Mouse (Mus musculus): ENCODE data around the gene Zhx3.

The Zhx3 gene

GRCm38 (mm10) chr2:160746637-160747036 lies 126.2 kb downstream of the Zhx3 start:
- DNase-seq: no peak

- no peak for DNase-seq
Observed at GRCm38 (mm10) chr2:160745497-160745896, 127.3 kb downstream of the Zhx3 start.

GRCm38 (mm10) chr2:160744823-160745210 lies 128.0 kb downstream of the Zhx3 start:
- DNase-seq: no peak

- peak; percentile 74 for DNase-seq
Observed at GRCm38 (mm10) chr2:160744040-160744822, 128.6 kb downstream of the Zhx3 start.

- DNase-seq: no peak
Observed at GRCm38 (mm10) chr2:160742161-160742609, 130.6 kb downstream of the Zhx3 start.

- no peak for DNase-seq
Observed at GRCm38 (mm10) chr2:160741580-160741979, 131.2 kb downstream of the Zhx3 start.

GRCm38 (mm10) chr2:160740521-160741156 lies 132.2 kb downstream of the Zhx3 start:
- DNase-seq: no peak

- no peak for DNase-seq
Observed at GRCm38 (mm10) chr2:160739647-160740356, 133.0 kb downstream of the Zhx3 start.

- DNase-seq: no peak
Observed at GRCm38 (mm10) chr2:160738354-160738753, 134.4 kb downstream of the Zhx3 start.

- no peak for DNase-seq
Observed at GRCm38 (mm10) chr2:160736466-160736865, 136.3 kb downstream of the Zhx3 start.

- DNase-seq: no peak
Observed at GRCm38 (mm10) chr2:160735706-160736310, 137.0 kb downstream of the Zhx3 start.

GRCm38 (mm10) chr2:160734331-160734730 lies 138.5 kb downstream of the Zhx3 start:
- DNase-seq: no peak

GRCm38 (mm10) chr2:160733131-160733531 lies 139.7 kb downstream of the Zhx3 start:
- no peak for DNase-seq

- no peak for DNase-seq
Observed at GRCm38 (mm10) chr2:160732420-160732995, 140.3 kb downstream of the Zhx3 start.

- DNase-seq: peak; percentile 82
Observed at GRCm38 (mm10) chr2:160731839-160732261, 140.9 kb downstream of the Zhx3 start.

- peak; percentile 97 for DNase-seq
Observed at GRCm38 (mm10) chr2:160731117-160731838, 141.5 kb downstream of the Zhx3 start, which contains the start of gene Plcg1. Gene Plcg1, plus strand, starts transcription at chr2:160731300.

- DNase-seq: no peak
Observed at GRCm38 (mm10) chr2:160730797-160731116, 142.0 kb downstream of the Zhx3 start.

- DNase-seq: peak; percentile 68
Observed at GRCm38 (mm10) chr2:160729851-160730796, 142.7 kb downstream of the Zhx3 start.

- no peak for DNase-seq
Observed at GRCm38 (mm10) chr2:160729436-160729835, 143.4 kb downstream of the Zhx3 start.

- no peak for DNase-seq
Observed at GRCm38 (mm10) chr2:160728972-160729371, 143.8 kb downstream of the Zhx3 start.
